9 mouse cellular contexts compared by ENCODE assay signal in genomic region chr7:143106672-143107465, GRCm38 (mm10). TPM values are rescaled to one million over a fixed set of nuclear protein-coding genes. Genes with fewer than 3 reads are reported as not detected.
DNase-seq lines count a peak whose midpoint lies in the region; ATAC-seq and TF ChIP-seq lines count a peak whose summit lies in the region.
"Had no signal": no experiment of that assay in that cellular context is flagged by ENCODE, and none has a peak within 500 bp of the region (broad histone marks: within the 10 kb centered on the region; RNA-seq: fewer than 3 reads in every experiment).

No protein-coding gene starts in this region.

- H3K36me3 ChIP-seq in neural tube, embryonic 11.5 days (ENCODE audit: control insufficient read depth, insufficient read depth, low read length): no peaks in the 10 kb centered on the region
- H3K36me3 ChIP-seq in heart, embryonic 12.5 days: no peaks in the 10 kb centered on the region
- no peaks in the 10 kb centered on the region for H3K36me3 ChIP-seq in kidney, embryonic 15.5 days
- no peaks in the 10 kb centered on the region for H3K36me3 ChIP-seq in testis, adult 2 months (ENCODE audit: control insufficient read depth, insufficient read depth, low read length)

- H3K4me1 ChIP-seq in neural tube, embryonic 11.5 days (ENCODE audit: control insufficient read depth, insufficient read depth, low read length): 0 out of 2 replicates have a peak, but pooled peaks cover 7% of the 10 kb centered on the region
- peaks cover 57% of the 10 kb centered on the region for H3K4me1 ChIP-seq in heart, embryonic 12.5 days (replicated peaks)
- H3K4me1 ChIP-seq in kidney, embryonic 15.5 days: peaks cover 39% of the 10 kb centered on the region
- H3K4me1 ChIP-seq in testis, adult 2 months (ENCODE audit: control insufficient read depth, insufficient read depth, low read length): peaks cover 10% of the 10 kb centered on the region

- no peak for TF ChIP-seq CTCF in testis, adult 2 months (IDR thresholded peaks at IDR 0.05; ENCODE audit: control insufficient read depth, insufficient read depth, insufficient replicate concordance, low read depth, low read length)

- peak overlapping the region; percentile 24 for H3K4me3 ChIP-seq in neural tube, embryonic 11.5 days (ENCODE audit: low read depth, low read length)
- peak overlapping the region; percentile 62 for H3K4me3 ChIP-seq in heart, embryonic 12.5 days
- peak overlapping the region; percentile 50 for H3K4me3 ChIP-seq in kidney, embryonic 15.5 days (replicated peaks)
- H3K4me3 ChIP-seq in testis, adult 2 months (ENCODE audit: control insufficient read depth, low read depth, low read length): peak overlapping the region; percentile 15; the same call in 1 of the 2 replicates

- no peak for ATAC-seq in neural tube, embryonic 11.5 days (ENCODE audit: insufficient read depth, low FRiP score, low TSS enrichment)
- ATAC-seq in heart, embryonic 12.5 days (ENCODE audit: insufficient number of reproducible peaks, low FRiP score): peak; percentile 58
- peak; percentile 65 for ATAC-seq in kidney, embryonic 15.5 days (replicated peaks; ENCODE audit: low FRiP score)

- peak overlapping the region; percentile 42 for H3K4me2 ChIP-seq in neural tube, embryonic 11.5 days (ENCODE audit: low read depth)
- H3K4me2 ChIP-seq in heart, embryonic 12.5 days: peak overlapping the region; percentile 94
- H3K4me2 ChIP-seq in kidney, embryonic 15.5 days: peak overlapping the region; percentile 85

- 7% methylated on average over 52 of the region's 57 CpGs for WGBS in neural tube, embryonic 11.5 days
- WGBS in heart, embryonic 12.5 days: 5% methylated on average over 57 of the region's 57 CpGs
- WGBS in kidney, embryonic 15.5 days: 7% methylated on average over 54 of the region's 57 CpGs

- no peaks in the 10 kb centered on the region for H3K9me3 ChIP-seq in neural tube, embryonic 11.5 days (ENCODE audit: control insufficient read depth, low read length)
- H3K9me3 ChIP-seq in heart, embryonic 12.5 days (replicated peaks): no peaks in the 10 kb centered on the region
- H3K9me3 ChIP-seq in kidney, embryonic 15.5 days (replicated peaks): no peaks in the 10 kb centered on the region

- peaks cover 36% of the 10 kb centered on the region for H3K27me3 ChIP-seq in neural tube, embryonic 11.5 days (ENCODE audit: control insufficient read depth, insufficient read depth, low read length)
- H3K27me3 ChIP-seq in heart, embryonic 12.5 days (replicated peaks): peaks cover 42% of the 10 kb centered on the region
- peaks cover 55% of the 10 kb centered on the region for H3K27me3 ChIP-seq in kidney, embryonic 15.5 days
- no peaks in the 10 kb centered on the region for H3K27me3 ChIP-seq in testis, adult 2 months (ENCODE audit: control insufficient read depth, insufficient read depth, low read length)

- no peak for TF ChIP-seq POLR2A in testis, adult 2 months (IDR thresholded peaks at IDR 0.05; ENCODE audit: control insufficient read depth, low read depth, low read length)

- DNase-seq in neural tube, embryonic 11.5 days (ENCODE audit: low spot score): no peak
- no peak for DNase-seq in neural tube, embryonic 10.5 days (ENCODE audit: extremely low spot score, low spot score)
- peak; percentile 77 for DNase-seq in lung, postnatal 10 days
- DNase-seq in right cerebral cortex, adult 2 months (ENCODE audit: low spot score in 2 of 2): no peak
- DNase-seq in layer of hippocampus, postnatal 14 days (ENCODE audit: low spot score in 2 of 2): no peak

- H3K9ac ChIP-seq in neural tube, embryonic 11.5 days (ENCODE audit: low read length): no peak overlapping the region
- H3K9ac ChIP-seq in heart, embryonic 12.5 days: peak overlapping the region; percentile 80
- peak overlapping the region; percentile 37 for H3K9ac ChIP-seq in kidney, embryonic 15.5 days

- H3K27ac ChIP-seq in neural tube, embryonic 11.5 days (ENCODE audit: low read depth, low read length): no peak overlapping the region
- H3K27ac ChIP-seq in heart, embryonic 12.5 days (ENCODE audit: poor library complexity, severe bottlenecking): no peak overlapping the region
- H3K27ac ChIP-seq in kidney, embryonic 15.5 days: 0 out of 2 replicates have a peak overlapping the region, but pooled peaks have one; percentile 20
- no peak overlapping the region for H3K27ac ChIP-seq in testis, adult 2 months (ENCODE audit: control insufficient read depth, insufficient read depth, low read depth, low read length)
- H3K27ac ChIP-seq: macrophage had no signal

RNA-seq across cellular contexts. Expression of gene Kcnq1, which starts 0.7 kb away (rescaled TPM):
- polyA plus RNA-seq in neural tube, embryonic 11.5 days (2014; fragmentation: Nextera tagmentation; extraction: Ambion mirVana): 1.6 and 1.7 TPM in 2 replicates
- polyA plus RNA-seq in heart, embryonic 12.5 days (2016; fragmentation: Nextera tagmentation; extraction: Ambion mirVana): 12.9 and 15.8 TPM in 2 replicates
- 5.8 and 6.5 TPM in 2 replicates for polyA plus RNA-seq in kidney, embryonic 15.5 days (2015; fragmentation: Nextera tagmentation; extraction: Ambion mirVana)
- 1.6 and 1.8 TPM in 2 replicates for polyA plus RNA-seq in testis, adult 2 months (2012; rRNA removed)
- total RNA-seq in layer of hippocampus, postnatal 14 days (2021): 1 to 10 TPM; 1.0 to 1.6 TPM

RNA-seq across cellular contexts. Expression of gene Trpm5, which starts 12.4 kb away (rescaled TPM):
- 0.68 and 0.77 TPM in 2 replicates for polyA plus RNA-seq in neural tube, embryonic 11.5 days (2014; fragmentation: Nextera tagmentation; extraction: Ambion mirVana)
- 3.8 and 4.3 TPM in 2 replicates for polyA plus RNA-seq in heart, embryonic 12.5 days (2016; fragmentation: Nextera tagmentation; extraction: Ambion mirVana)
- polyA plus RNA-seq in kidney, embryonic 15.5 days (2015; fragmentation: Nextera tagmentation; extraction: Ambion mirVana): 7.1 and 8.2 TPM in 2 replicates
- 1.1 and 1.5 TPM in 2 replicates for polyA plus RNA-seq in testis, adult 2 months (2012; rRNA removed)
- total RNA-seq in layer of hippocampus, postnatal 14 days (2021): under 1 TPM; 0.24 to 0.44 TPM
- polyA plus RNA-seq: macrophage had no signal

RNA-seq across cellular contexts. Expression of gene Tssc4, which starts 37.8 kb away (rescaled TPM):
- 68.8 and 70.2 TPM in 2 replicates for polyA plus RNA-seq in neural tube, embryonic 11.5 days (2014; fragmentation: Nextera tagmentation; extraction: Ambion mirVana)
- polyA plus RNA-seq in heart, embryonic 12.5 days (2016; fragmentation: Nextera tagmentation; extraction: Ambion mirVana): 57.1 and 61.7 TPM in 2 replicates
- 91.8 and 105 TPM in 2 replicates for polyA plus RNA-seq in kidney, embryonic 15.5 days (2015; fragmentation: Nextera tagmentation; extraction: Ambion mirVana)
- 43.1 and 43.7 TPM in 2 replicates for polyA plus RNA-seq in testis, adult 2 months (2012; rRNA removed)
- 10 to 100 TPM; 51.8 to 56.9 TPM for total RNA-seq in layer of hippocampus, postnatal 14 days (2021)

RNA-seq across cellular contexts. Expression of gene Cd81, which starts 54.3 kb away (rescaled TPM):
- polyA plus RNA-seq in neural tube, embryonic 11.5 days (2014; fragmentation: Nextera tagmentation; extraction: Ambion mirVana): 282 and 291 TPM in 2 replicates
- polyA plus RNA-seq in heart, embryonic 12.5 days (2016; fragmentation: Nextera tagmentation; extraction: Ambion mirVana): 701 and 712 TPM in 2 replicates
- polyA plus RNA-seq in kidney, embryonic 15.5 days (2015; fragmentation: Nextera tagmentation; extraction: Ambion mirVana): 519 and 576 TPM in 2 replicates
- 63.3 and 78.4 TPM in 2 replicates for polyA plus RNA-seq in testis, adult 2 months (2012; rRNA removed)
- 100 to 1,000 TPM; 495 to 503 TPM for total RNA-seq in layer of hippocampus, postnatal 14 days (2021)

Comparison
In these comparisons a context has a peak if more than half of its experiments do, and no peak if none do; other contexts are left out.
1. H3K4me2 ChIP-seq: peak in every context shown above with its lines; median percentile 94 in heart, embryonic 12.5 days; 85 in kidney, embryonic 15.5 days; 42 in neural tube, embryonic 11.5 days.